Mouse (Mus musculus): ENCODE data around the gene Eml1. TPM values are rescaled to one million over a fixed set of nuclear protein-coding genes. Genes with fewer than 3 reads are reported as not detected.

Gene Eml1
- polyA plus RNA-seq, 1 experiment from 2014 or later = 10.6 TPM

- Histone ChIP-seq H3K4me2 (no peak overlapping the region), H3K27me3 (replicated peaks) (no peaks in the 10 kb centered on the region), H3K9me3 (replicated peaks) (no peaks in the 10 kb centered on the region), H3K4me3 (no peak overlapping the region), H3K27ac (no peak overlapping the region), H3K4me1 (no peaks in the 10 kb centered on the region), H3K9ac (no peak overlapping the region), H3K36me3 (no peaks in the 10 kb centered on the region)
- 53% methylated on average over 8 of the region's 8 CpGs for WGBS (ENCODE audit: insufficient replicate concordance)
- no peak for ATAC-seq
Observed at GRCm38 (mm10) chr12:108400951-108401350, 30.2 kb downstream of the Eml1 start.

- no peak overlapping the region for H3K4me3 ChIP-seq
- peaks cover 6% of the 10 kb centered on the region for H3K27me3 ChIP-seq (replicated peaks)
- ATAC-seq = no peak
- 54% methylated on average over 6 of the region's 6 CpGs for WGBS (ENCODE audit: insufficient replicate concordance)
- H3K4me2 ChIP-seq = no peak overlapping the region
- no peak overlapping the region for H3K27ac ChIP-seq
- H3K9ac ChIP-seq = no peak overlapping the region
- H3K9me3 ChIP-seq (replicated peaks) = no peaks in the 10 kb centered on the region
- no peaks in the 10 kb centered on the region for H3K36me3 ChIP-seq
- no peaks in the 10 kb centered on the region for H3K4me1 ChIP-seq
Observed at GRCm38 (mm10) chr12:108403957-108404356, 33.2 kb downstream of the Eml1 start.

DNA sequence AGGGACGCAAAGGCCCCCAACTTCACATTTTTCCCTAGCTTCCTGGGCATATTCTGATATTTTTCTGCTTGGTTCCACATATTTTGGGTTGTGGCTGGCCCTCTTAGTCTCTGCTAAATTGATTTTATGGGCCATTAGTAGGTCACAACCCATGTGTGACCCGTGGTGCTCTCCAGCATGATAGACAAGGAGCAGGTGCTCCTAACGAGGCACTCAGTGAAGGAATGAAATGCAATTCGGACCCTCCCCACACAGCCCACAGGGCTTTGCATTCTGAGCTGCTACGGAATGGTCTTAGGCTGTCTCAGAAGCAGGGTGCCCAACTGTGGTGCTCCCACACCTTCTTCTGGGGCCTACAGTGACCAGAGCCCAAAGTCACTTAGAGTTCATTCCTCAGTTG lies 38.3 kb downstream of the Eml1 start:
- no peaks in the 10 kb centered on the region for H3K9me3 ChIP-seq (replicated peaks)
- no peaks in the 10 kb centered on the region for H3K4me1 ChIP-seq
- ATAC-seq = no peak
- WGBS (ENCODE audit: insufficient replicate concordance) = 54% methylated on average over 5 of the region's 5 CpGs
- no peak overlapping the region for H3K4me2 ChIP-seq
- no peak overlapping the region for H3K27ac ChIP-seq
- peaks cover 23% of the 10 kb centered on the region for H3K27me3 ChIP-seq (replicated peaks)
- H3K9ac ChIP-seq = no peak overlapping the region
- H3K36me3 ChIP-seq = no peaks in the 10 kb centered on the region
- H3K4me3 ChIP-seq = no peak overlapping the region

DNA sequence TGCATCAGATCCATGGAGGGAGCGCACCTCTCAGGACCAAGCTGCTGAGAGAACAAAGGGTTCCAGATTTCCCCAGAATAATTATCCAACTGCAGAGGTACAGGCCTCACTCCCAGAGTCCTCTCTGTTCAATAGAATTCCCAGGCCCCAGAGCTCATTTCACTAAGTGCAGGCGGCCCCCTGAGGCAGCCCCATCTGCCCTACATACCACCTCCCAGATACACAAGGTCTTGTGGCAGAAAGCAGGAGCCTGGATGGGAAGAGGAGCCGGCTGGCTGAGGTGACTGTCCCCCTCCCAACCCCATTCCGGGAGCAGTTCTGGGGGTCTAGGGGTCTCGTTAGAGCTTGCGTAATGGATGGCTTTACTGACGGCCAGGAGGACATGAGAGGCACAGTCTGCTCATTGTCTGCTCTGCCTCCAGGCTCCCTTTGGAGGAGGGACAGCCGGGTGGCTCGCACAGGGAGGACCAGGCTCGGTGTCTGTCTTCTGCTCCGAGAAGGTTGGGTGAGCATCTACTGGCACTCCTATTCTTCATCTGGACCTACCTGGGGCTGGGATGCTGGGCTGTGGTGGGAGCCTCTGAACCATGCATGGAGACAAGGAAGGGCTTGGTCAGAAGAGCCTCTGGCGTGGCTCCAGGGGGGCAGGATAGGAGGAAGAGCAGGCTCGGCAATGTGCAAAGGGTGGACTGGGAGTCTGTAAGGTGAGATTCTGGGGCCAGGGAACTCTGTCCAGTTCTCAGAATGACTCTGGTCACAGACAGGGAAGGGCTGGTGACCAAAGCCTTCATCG lies 39.9 kb downstream of the Eml1 start:
- H3K27ac ChIP-seq = no peak overlapping the region
- no peaks in the 10 kb centered on the region for H3K4me1 ChIP-seq
- H3K9me3 ChIP-seq (replicated peaks) = no peaks in the 10 kb centered on the region
- no peak overlapping the region for H3K4me2 ChIP-seq
- H3K27me3 ChIP-seq (replicated peaks) = peaks cover 23% of the 10 kb centered on the region
- no peak for ATAC-seq
- no peaks in the 10 kb centered on the region for H3K36me3 ChIP-seq
- H3K4me3 ChIP-seq = no peak overlapping the region
- H3K9ac ChIP-seq = no peak overlapping the region
- 58% methylated on average over 14 of the region's 14 CpGs for WGBS (ENCODE audit: insufficient replicate concordance)

GRCm38 (mm10) chr12:108414932-108415331 lies 44.2 kb downstream of the Eml1 start:
- WGBS (ENCODE audit: insufficient replicate concordance) = 77% methylated on average over 9 of the region's 9 CpGs
- H3K27ac ChIP-seq = no peak overlapping the region
- H3K27me3 ChIP-seq (replicated peaks) = peaks cover 22% of the 10 kb centered on the region
- H3K9me3 ChIP-seq (replicated peaks) = no peaks in the 10 kb centered on the region
- no peaks in the 10 kb centered on the region for H3K36me3 ChIP-seq
- ATAC-seq = no peak
- H3K4me2 ChIP-seq = no peak overlapping the region
- H3K4me3 ChIP-seq = no peak overlapping the region
- H3K4me1 ChIP-seq = no peaks in the 10 kb centered on the region
- no peak overlapping the region for H3K9ac ChIP-seq

DNA sequence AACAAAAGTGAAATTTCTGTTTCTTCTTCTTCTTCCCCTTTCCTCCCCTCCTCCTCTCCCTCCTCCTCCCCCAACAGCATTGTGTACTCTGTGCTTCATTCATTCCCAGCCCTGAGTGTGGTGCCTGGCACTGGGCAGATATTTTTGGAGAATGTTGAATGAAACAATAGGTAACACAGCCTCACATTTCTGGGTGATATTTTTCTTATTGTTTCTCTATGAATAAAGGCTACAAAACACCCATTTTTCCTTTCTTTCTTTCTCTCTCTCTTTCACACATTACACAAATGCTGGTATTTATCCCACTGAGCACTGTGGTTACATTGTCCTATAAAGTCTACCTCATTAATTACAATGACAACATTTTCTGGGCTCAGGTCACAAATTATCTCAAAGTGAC lies 48.8 kb downstream of the Eml1 start:
- no peak for ATAC-seq
- no peak overlapping the region for H3K4me3 ChIP-seq
- no peaks in the 10 kb centered on the region for H3K36me3 ChIP-seq
- no peak overlapping the region for H3K4me2 ChIP-seq
- no peak overlapping the region for H3K9ac ChIP-seq
- H3K9me3 ChIP-seq (replicated peaks) = no peaks in the 10 kb centered on the region
- H3K4me1 ChIP-seq = peaks cover 14% of the 10 kb centered on the region; the same call in 1 of the 2 replicates
- no peak overlapping the region for H3K27ac ChIP-seq
- H3K27me3 ChIP-seq (replicated peaks) = peaks cover 48% of the 10 kb centered on the region

DNA sequence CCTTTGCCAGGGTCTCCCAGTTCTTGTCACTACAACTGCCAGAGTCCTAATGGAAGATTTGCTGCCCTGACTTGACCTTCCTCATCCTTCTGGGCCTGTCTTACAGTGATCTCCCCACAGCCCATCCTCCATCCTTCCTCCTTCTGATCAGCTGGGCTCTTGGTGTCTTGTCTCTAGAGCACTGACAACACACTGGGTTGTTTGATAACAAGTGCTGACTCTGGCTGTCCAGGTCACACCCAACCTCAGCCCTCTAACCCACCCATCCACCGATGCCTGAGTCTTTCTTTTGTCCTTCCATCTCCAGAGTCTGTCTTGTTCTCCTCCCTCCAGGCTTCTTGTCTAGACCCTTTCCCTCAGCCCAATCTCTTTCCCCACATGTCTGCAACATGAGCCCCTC lies 50.7 kb downstream of the Eml1 start:
- Histone ChIP-seq H3K4me2 (no peak overlapping the region), H3K27me3 (replicated peaks) (peaks cover 65% of the 10 kb centered on the region), H3K9me3 (replicated peaks) (no peaks in the 10 kb centered on the region), H3K4me1 (peaks cover 14% of the 10 kb centered on the region; the same call in 1 of the 2 replicates), H3K36me3 (no peaks in the 10 kb centered on the region), H3K9ac (no peak overlapping the region), H3K4me3 (no peak overlapping the region), H3K27ac (no peak overlapping the region)
- 19% methylated on average over 1 of the region's 1 CpGs for WGBS (ENCODE audit: insufficient replicate concordance)
- ATAC-seq = peak; percentile 56; the same call in 1 of the 2 replicates

DNA sequence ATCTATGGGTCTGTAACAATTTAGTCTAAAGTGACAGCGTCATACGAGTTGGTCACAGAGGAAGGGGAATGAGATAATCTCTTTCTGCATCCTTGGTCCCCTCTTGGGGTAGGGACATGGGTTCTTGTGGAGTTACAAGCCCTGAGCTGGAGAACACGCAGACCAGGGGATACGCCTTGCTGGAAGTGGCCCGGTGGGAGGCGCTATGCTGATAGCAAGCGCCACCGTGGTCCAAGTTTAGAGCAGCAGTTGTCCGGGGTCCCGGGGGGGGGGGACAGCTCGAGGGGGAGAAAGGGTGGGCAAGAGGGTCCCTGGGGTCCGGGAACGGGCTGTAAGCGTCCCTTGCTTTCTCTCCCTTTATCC lies 51.7 kb downstream of the Eml1 start:
- no peak overlapping the region for H3K27ac ChIP-seq
- ATAC-seq = peak; percentile 51; the same call in 1 of the 2 replicates
- H3K27me3 ChIP-seq (replicated peaks) = peaks cover 64% of the 10 kb centered on the region
- WGBS (ENCODE audit: insufficient replicate concordance) = 7% methylated on average over 14 of the region's 14 CpGs
- H3K9me3 ChIP-seq (replicated peaks) = no peaks in the 10 kb centered on the region
- H3K4me3 ChIP-seq = peak overlapping the region; percentile 59
- peaks cover 14% of the 10 kb centered on the region; the same call in 1 of the 2 replicates for H3K4me1 ChIP-seq
- peak overlapping the region; percentile 72 for H3K4me2 ChIP-seq
- no peaks in the 10 kb centered on the region for H3K36me3 ChIP-seq
- 0 out of 2 replicates have a peak overlapping the region, but pooled peaks have one; percentile 63 for H3K9ac ChIP-seq

- 1% methylated on average over 85 of the region's 90 CpGs for WGBS (ENCODE audit: insufficient replicate concordance)
- peak overlapping the region; percentile 25; the same call in 1 of the 2 replicates for H3K27ac ChIP-seq
- peak overlapping the region; percentile 72 for H3K4me2 ChIP-seq
- H3K36me3 ChIP-seq = no peaks in the 10 kb centered on the region
- H3K27me3 ChIP-seq (replicated peaks) = peaks cover 60% of the 10 kb centered on the region
- peaks cover 14% of the 10 kb centered on the region; the same call in 1 of the 2 replicates for H3K4me1 ChIP-seq
- H3K4me3 ChIP-seq = peak overlapping the region; percentile 59
- peak overlapping the region; percentile 63 for H3K9ac ChIP-seq
- ATAC-seq = peak; percentile 78
- no peaks in the 10 kb centered on the region for H3K9me3 ChIP-seq (replicated peaks)
Observed at GRCm38 (mm10) chr12:108422858-108423631, 52.3 kb downstream of the Eml1 start.

GRCm38 (mm10) chr12:108430964-108431363 lies 60.2 kb downstream of the Eml1 start:
- Histone ChIP-seq H3K4me1 (no peaks in the 10 kb centered on the region), H3K36me3 (no peaks in the 10 kb centered on the region), H3K27ac (no peak overlapping the region), H3K9me3 (replicated peaks) (no peaks in the 10 kb centered on the region), H3K4me2 (no peak overlapping the region), H3K9ac (no peak overlapping the region), H3K27me3 (replicated peaks) (peaks cover 14% of the 10 kb centered on the region), H3K4me3 (no peak overlapping the region)
- WGBS (ENCODE audit: insufficient replicate concordance) = 58% methylated on average over 3 of the region's 3 CpGs
- no peak for ATAC-seq

- ATAC-seq = no peak
- Histone ChIP-seq H3K27ac (no peak overlapping the region), H3K27me3 (replicated peaks) (peaks cover 18% of the 10 kb centered on the region), H3K36me3 (no peaks in the 10 kb centered on the region), H3K4me1 (no peaks in the 10 kb centered on the region), H3K4me2 (no peak overlapping the region), H3K4me3 (no peak overlapping the region), H3K9me3 (replicated peaks) (no peaks in the 10 kb centered on the region), H3K9ac (no peak overlapping the region)
- WGBS (ENCODE audit: insufficient replicate concordance) = 67% methylated on average over 6 of the region's 6 CpGs
Observed at GRCm38 (mm10) chr12:108431714-108432113, 61.0 kb downstream of the Eml1 start.

GRCm38 (mm10) chr12:108432578-108432977 lies 61.8 kb downstream of the Eml1 start:
- Histone ChIP-seq H3K27ac (no peak overlapping the region), H3K4me3 (no peak overlapping the region), H3K27me3 (replicated peaks) (peaks cover 22% of the 10 kb centered on the region), H3K9ac (no peak overlapping the region), H3K36me3 (no peaks in the 10 kb centered on the region), H3K9me3 (replicated peaks) (no peaks in the 10 kb centered on the region), H3K4me2 (no peak overlapping the region), H3K4me1 (no peaks in the 10 kb centered on the region)
- WGBS (ENCODE audit: insufficient replicate concordance) = 68% methylated on average over 5 of the region's 5 CpGs
- no peak for ATAC-seq
